Mouse (Mus musculus): ENCODE results near the gene Chl1. TPM values are rescaled to one million over a fixed set of nuclear protein-coding genes. Genes with fewer than 3 reads are reported as not detected.

Gene Chl1
- total RNA-seq, 2 experiments from 2014 or later = 5.8 to 8.8 TPM

DNA sequence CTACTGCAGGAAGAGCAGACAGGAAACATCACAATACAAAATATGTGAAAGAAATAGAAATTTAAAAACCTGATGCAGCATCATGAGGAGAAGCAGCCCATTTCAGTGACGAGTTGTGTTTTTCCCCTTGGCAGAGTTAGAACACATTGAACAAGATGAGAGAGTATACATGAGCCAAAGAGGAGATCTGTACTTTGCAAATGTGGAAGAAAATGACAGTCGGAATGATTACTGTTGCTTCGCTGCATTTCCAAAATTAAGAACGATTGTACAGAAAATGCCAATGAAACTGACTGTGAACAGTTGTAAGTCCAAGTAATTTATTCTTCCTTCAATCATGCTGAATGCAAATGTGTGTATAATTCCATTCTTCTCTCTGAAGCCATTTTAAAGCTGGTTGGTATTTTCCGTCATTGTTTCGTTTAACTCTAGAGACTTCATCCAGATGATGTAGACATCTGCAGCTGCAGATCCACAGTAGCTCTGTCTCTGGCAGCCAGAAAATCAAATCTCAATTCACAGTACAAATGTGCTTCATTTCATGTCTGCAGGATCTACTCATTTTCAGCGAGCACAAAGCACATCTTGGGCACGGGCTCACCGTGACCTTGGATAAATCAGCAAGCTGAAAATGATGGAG is 155.4 kb downstream of the Chl1 start:
- no peak for DNase-seq

- no peak for DNase-seq
These were observed 162.7 kb downstream of the Chl1 start for GRCm38 (mm10) chr6:103673111-103673510.

- DNase-seq = peak; percentile 2
These were observed 163.9 kb downstream of the Chl1 start for GRCm38 (mm10) chr6:103674332-103674731.

GRCm38 (mm10) chr6:103675145-103675544 is 164.8 kb downstream of the Chl1 start:
- no peak for DNase-seq

- no peak for DNase-seq
These were observed 166.3 kb downstream of the Chl1 start for GRCm38 (mm10) chr6:103676664-103677063.

DNA sequence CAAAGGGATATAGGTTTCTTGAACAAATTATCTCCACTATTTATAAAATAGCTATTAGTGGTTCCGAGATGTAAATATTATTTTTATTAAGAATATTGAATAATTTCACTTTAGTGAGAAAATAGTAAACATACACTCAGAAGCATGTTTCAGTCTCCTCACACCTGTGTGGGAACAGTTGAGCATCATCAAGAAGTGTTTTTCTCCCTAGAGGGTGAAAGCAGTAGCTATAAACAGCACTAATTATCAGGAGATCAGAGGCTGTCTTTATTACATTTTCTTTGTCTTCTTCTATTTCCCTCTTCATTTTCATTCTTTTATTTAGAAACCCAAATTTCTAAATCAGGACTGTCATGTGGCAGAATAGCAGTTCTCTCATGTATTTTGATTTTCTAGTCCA is 166.7 kb downstream of the Chl1 start:
- DNase-seq = no peak

- DNase-seq = peak; percentile 68
These were observed 172.6 kb downstream of the Chl1 start for GRCm38 (mm10) chr6:103682854-103683574.

GRCm38 (mm10) chr6:103692511-103692910 is 182.1 kb downstream of the Chl1 start:
- no peak for DNase-seq

- no peak for DNase-seq
These were observed 187.1 kb downstream of the Chl1 start for GRCm38 (mm10) chr6:103697349-103698028.

DNA sequence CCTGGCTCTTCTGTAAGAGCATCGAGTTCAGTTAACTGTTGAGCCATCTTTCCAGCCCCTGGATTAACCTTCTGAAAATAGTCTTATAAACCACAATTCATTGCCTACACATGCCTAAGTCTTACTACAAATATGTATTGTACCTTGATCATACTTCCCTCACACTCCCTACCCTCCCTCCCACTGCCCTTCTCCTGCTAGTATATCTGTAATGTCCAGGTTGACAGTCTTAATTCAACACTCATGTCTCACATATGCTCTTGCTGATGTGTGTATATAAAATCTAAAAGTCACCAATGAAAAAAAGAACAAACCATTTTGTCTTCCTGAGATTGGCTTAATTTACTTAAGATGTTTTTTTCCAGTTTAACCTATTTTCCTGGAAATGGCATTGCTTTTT is 189.1 kb downstream of the Chl1 start:
- DNase-seq = no peak

DNA sequence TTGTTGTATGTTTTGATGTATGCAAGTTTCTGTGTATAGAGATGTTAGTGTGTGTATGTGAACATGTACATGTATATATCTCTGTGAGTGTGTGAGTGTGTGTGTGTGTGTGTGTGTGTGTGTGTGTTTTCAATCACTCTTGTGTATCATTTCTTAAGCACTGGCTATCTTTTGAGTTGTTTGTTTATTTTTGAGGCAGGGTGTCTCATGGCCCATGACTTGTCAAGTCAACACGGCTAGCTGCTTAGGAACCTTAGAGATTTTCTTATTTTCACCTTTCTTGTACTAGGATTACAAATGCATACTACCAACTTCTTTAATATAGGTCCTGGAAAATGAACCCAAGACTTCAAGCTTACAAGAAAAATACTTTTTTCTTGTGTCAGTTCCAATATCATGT is 189.5 kb downstream of the Chl1 start:
- DNase-seq = no peak

- no peak for DNase-seq
These were observed 189.9 kb downstream of the Chl1 start for GRCm38 (mm10) chr6:103700336-103700735.

GRCm38 (mm10) chr6:103706366-103706765 is 196.0 kb downstream of the Chl1 start:
- DNase-seq = no peak

DNA sequence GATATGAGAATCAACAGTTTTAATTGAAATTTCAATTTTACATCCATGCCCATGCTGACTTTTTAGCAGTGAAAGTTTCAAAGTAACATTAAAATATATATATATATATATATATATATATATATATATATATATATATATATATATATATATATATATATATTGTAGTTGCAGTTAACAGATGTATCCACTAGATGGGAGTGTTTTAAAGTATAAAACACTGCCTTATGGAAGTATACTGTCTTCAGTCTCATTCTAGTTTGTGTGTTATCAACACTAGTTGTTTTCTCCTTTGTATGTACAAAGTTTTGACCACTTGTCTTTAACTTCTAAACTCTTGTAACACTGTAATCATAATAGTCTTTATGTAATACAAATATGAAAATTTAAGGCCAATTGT is 228.9 kb downstream of the Chl1 start:
- no peak for DNase-seq

DNA sequence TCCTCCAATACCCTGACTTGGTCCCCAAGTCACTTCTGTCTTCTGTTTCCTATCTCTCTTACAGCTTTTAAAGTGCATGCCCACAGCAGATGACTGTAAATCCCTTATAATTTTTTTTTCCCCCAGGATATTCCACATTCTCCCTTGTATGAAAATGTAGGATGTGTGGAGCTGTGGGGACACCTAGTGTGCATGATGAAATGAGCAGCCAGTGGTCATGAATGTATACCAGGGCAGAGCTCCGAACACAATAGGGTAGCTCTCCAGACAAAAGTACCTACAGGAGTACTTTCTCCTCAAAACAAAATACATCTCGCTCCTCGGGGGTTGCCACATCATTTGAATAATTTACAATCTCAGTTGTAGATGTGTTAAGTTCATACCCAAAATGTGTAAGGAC is 232.4 kb downstream of the Chl1 start:
- DNase-seq = no peak

DNA sequence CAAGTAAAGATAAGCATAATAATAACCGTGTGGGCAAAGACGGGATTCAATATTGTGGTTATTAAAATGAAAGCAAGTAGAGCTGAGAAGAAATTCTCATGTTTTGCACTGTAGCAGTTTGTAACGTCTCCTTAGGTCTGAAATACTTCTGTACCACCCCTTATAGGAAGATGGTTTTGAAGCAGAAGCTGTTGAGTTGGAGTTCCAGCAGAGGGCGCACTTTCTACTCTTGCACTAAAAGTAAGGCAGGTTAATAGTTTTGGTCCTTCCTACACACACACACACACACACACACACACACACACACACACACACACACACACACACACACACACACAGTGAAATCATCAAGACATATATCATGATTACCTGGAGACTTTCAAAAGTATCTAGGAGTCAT is 235.7 kb downstream of the Chl1 start:
- peak; percentile 24 for DNase-seq

- DNase-seq = no peak
These were observed 238.9 kb downstream of the Chl1 start for GRCm38 (mm10) chr6:103749122-103749773.

DNA sequence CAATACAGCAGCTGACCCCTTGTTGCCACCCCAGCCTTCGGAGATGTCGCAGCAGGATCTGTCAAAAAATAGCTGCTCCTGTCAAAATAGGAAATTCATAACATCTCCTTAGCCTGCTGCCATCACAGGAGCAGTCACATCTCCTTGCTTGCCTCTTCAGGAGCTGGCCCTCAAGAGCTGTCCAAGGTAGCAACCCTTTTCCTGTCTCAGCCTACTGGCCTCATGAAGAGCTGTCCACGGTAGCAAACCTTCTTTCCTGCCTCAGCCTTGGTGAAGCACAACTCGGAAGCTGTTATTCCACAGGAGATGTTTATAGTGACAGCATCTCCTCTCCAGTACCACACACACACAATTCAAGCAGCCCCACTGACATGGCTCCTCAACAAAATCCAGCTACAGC is 243.5 kb downstream of the Chl1 start:
- DNase-seq = peak; percentile 7

DNA sequence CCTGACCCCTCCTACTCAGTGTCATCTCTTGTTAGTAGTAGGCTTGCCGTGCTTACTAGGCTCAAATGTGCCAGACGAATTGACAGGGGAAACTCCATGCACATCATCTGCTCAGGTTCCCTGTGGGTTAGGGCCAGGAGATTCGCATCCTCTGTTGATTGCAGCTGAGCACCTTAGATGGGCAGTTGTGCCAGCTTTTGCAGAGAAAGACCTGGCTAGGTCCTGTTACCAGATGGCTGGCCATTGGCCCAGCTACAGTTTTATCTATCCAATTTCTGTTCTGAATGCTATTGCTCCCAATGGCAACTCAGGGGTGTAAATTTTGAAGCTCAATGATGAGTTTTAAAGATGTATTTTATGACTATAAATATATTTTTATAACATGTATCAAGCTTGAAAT is 256.4 kb downstream of the Chl1 start:
- no peak for DNase-seq

DNA sequence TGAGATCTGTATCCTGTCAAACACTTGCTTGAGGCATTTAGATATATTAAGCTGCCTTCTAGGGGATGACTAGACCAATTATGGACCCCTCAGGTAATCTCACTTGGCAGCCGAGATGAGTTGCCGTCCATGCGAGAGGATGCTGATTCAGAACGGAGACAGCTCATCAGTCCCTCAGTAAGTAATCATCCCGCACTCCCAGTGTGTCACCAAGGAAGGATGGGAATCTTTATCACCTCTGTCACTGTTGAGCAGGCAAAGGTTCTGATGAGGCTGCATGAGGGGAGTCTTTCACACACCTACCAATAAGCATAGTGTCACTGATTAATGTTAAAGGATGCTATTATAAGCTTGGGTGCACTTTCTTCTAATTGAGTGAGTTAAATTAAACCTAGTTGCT is 270.7 kb downstream of the Chl1 start:
- no peak for DNase-seq

DNA sequence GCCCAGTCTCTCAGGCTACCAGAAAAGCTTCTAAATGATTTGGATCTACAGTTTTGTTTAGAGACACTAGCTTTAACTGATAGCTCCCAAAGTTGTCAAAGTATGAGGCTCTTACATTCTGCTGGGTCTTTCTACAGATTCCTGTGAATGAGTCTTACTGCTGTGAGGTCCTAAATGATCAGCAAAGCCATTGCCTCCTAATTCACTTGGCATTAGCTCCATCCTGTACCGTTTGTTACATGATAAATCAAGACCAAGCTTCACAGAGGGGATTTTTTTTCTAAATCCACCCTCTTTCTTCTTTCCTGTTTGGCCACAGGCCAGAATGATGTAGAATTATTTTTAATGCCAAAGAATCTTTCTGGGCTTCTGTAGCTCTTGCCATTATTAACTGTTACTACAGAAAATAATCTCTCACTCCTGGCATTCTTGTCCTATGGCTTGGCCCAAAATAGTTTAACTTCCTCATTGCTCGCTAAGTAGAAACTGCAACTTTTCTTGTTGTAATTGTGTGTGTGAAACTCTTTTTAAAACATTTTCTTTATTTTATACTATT is 280.8 kb downstream of the Chl1 start:
- DNase-seq = no peak

- DNase-seq = no peak
These were observed 284.9 kb downstream of the Chl1 start for GRCm38 (mm10) chr6:103795241-103795640.

All from adrenal gland, postnatal 10 days (tissue).